Mouse (Mus musculus) hindbrain, embryonic 12.5 days (tissue): ENCODE data around the gene Adam17. TPM values are rescaled to one million over a fixed set of nuclear protein-coding genes. Genes with fewer than 3 reads are reported as not detected.

ENCODE experiments used
- ATAC-seq: fragments of 200-750 bp; cut with Nextera tagmentation; 2 replicates; pipeline ENCODE4 v1.8.0; 2017; ENCODE audit warnings: moderate TSS enrichment; ENCODE audit not compliant: low FRiP score
- H3K27ac ChIP-seq: fragments of 300-500 bp; sonication (generic); 2 replicates; pipeline ENCODE4 v1.5.1; 2016; ENCODE audit warnings: mild to moderate bottlenecking
- H3K27me3 ChIP-seq: fragments of 300-500 bp; sonication (generic); 2 replicates; pipeline ENCODE4 v1.6.1; 2016; ENCODE audit warnings: mild to moderate bottlenecking
- H3K36me3 ChIP-seq: fragments of 300-500 bp; sonication (generic); 2 replicates; pipeline ENCODE4 v1.6.1; 2016; ENCODE audit warnings: mild to moderate bottlenecking
- H3K4me1 ChIP-seq: fragments of 300-500 bp; sonication (generic); 2 replicates; pipeline ENCODE4 v1.6.1; 2016
- H3K4me2 ChIP-seq: fragments of 300-500 bp; sonication (generic); replicated peaks from 2 replicates; pipeline ENCODE4 v1.6.1; 2016; ENCODE audit warnings: mild to moderate bottlenecking
- H3K4me3 ChIP-seq: fragments of 300-500 bp; sonication (generic); 2 replicates; pipeline ENCODE4 v1.5.1; 2016; ENCODE audit warnings: mild to moderate bottlenecking
- H3K9ac ChIP-seq: fragments of 300-500 bp; sonication (generic); 2 replicates; pipeline ENCODE4 v1.6.1; 2016; ENCODE audit warnings: mild to moderate bottlenecking, moderate library complexity
- H3K9me3 ChIP-seq: fragments of 300-500 bp; sonication (generic); replicated peaks from 2 replicates; pipeline ENCODE4 v1.6.1; 2016; ENCODE audit warnings: mild to moderate bottlenecking
- WGBS: fragments of 180-500 bp; shearing (Covaris S2); methylation state at CpG from one replicate; pipeline ENCODE4 v1.1.7; 2016; 5-methylcytosine and 5-hydroxymethylcytosine counted together
- polyA plus RNA-seq: library from polyadenylated mRNA; unstranded; fragments of >200 nt; fragmentation: Nextera tagmentation; extraction: Ambion mirVana; gene quantifications from 2 replicates; pipeline ENCODE4 v1.2.1, GENCODE M21; 2016

Adam17 gene
- polyA plus RNA-seq, 1 experiment from 2014 or later, result 40.7 TPM

DNA sequence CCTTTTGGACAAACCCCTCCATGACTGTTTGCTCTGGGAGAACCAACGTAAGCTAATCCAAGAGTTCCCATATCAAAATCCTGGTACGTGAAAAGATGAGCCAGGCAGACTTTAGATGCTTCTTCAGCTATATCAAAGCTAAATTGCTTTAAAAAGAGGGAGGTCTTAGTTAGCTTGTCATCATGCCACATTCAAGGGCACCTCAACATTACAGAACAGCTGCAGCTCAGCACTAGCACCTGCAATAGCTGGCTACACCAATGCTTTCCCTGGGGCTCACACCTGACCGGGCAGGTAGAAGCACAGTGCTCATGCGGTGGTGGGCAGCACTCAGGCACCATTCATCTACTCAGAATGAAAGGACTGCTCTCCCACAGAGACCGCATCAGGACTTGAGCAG, 32.8 kb downstream of the Adam17 start:
- Histone ChIP-seq H3K4me3 (no peak overlapping the region), H3K9ac (no peak overlapping the region), H3K27ac (no peak overlapping the region), H3K36me3 (peaks cover 47% of the 10 kb centered on the region), H3K4me1 (no peaks in the 10 kb centered on the region), H3K27me3 (no peaks in the 10 kb centered on the region), H3K9me3 (no peaks in the 10 kb centered on the region), H3K4me2 (no peak overlapping the region)
- WGBS, result 91% methylated on average over 5 of the region's 5 CpGs
- no peak for ATAC-seq

- no peak for ATAC-seq
- Histone ChIP-seq H3K27me3 (no peaks in the 10 kb centered on the region), H3K9ac (no peak overlapping the region), H3K4me1 (no peaks in the 10 kb centered on the region), H3K4me3 (no peak overlapping the region), H3K27ac (no peak overlapping the region), H3K9me3 (no peaks in the 10 kb centered on the region), H3K4me2 (no peak overlapping the region), H3K36me3 (peaks cover 62% of the 10 kb centered on the region)
- 98% methylated on average over 5 of the region's 5 CpGs for WGBS
Observed at GRCm38 (mm10) chr12:21337171-21337570, 36.3 kb downstream of the Adam17 start.

GRCm38 (mm10) chr12:21335869-21336268, 37.6 kb downstream of the Adam17 start:
- Histone ChIP-seq H3K4me2 (no peak overlapping the region), H3K27me3 (no peaks in the 10 kb centered on the region), H3K27ac (no peak overlapping the region), H3K9me3 (no peaks in the 10 kb centered on the region), H3K4me3 (no peak overlapping the region), H3K9ac (no peak overlapping the region), H3K4me1 (no peaks in the 10 kb centered on the region), H3K36me3 (peaks cover 61% of the 10 kb centered on the region)
- ATAC-seq, result no peak
- 93% methylated on average over 7 of the region's 7 CpGs for WGBS

GRCm38 (mm10) chr12:21333766-21334165, 39.7 kb downstream of the Adam17 start:
- H3K36me3 ChIP-seq, result peaks cover 58% of the 10 kb centered on the region
- H3K9ac ChIP-seq, result no peak overlapping the region
- ATAC-seq, result no peak
- H3K27me3 ChIP-seq, result no peaks in the 10 kb centered on the region
- no peaks in the 10 kb centered on the region for H3K4me1 ChIP-seq
- no peaks in the 10 kb centered on the region for H3K9me3 ChIP-seq
- H3K4me2 ChIP-seq, result no peak overlapping the region
- H3K27ac ChIP-seq, result no peak overlapping the region
- no peak overlapping the region for H3K4me3 ChIP-seq
- WGBS, result 96% methylated on average over 5 of the region's 5 CpGs

DNA sequence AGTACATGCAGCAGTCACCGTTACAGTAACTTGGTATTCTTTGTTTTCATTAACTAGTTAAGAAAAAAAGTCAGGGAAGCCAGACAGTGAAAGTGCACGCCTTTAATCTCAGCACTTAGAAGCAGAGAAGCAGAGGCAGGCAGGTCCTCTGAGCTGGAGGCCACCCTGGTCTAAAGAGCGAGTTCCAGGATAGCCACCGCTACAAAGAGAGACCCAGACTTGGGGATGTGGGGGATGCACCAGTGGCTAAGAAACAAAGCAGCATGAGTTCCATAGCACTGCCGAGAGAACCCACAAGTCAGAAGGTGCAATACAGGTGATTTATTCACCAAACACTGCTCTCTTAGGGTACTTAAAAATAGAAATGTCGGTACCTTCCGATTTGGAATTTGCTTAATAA, 40.4 kb downstream of the Adam17 start:
- H3K27me3 ChIP-seq, result no peaks in the 10 kb centered on the region
- no peak overlapping the region for H3K27ac ChIP-seq
- H3K4me3 ChIP-seq, result no peak overlapping the region
- 90% methylated on average over 7 of the region's 7 CpGs for WGBS
- no peaks in the 10 kb centered on the region for H3K4me1 ChIP-seq
- ATAC-seq, result no peak
- no peaks in the 10 kb centered on the region for H3K9me3 ChIP-seq
- H3K9ac ChIP-seq, result no peak overlapping the region
- H3K36me3 ChIP-seq, result peaks cover 62% of the 10 kb centered on the region
- H3K4me2 ChIP-seq, result no peak overlapping the region

DNA sequence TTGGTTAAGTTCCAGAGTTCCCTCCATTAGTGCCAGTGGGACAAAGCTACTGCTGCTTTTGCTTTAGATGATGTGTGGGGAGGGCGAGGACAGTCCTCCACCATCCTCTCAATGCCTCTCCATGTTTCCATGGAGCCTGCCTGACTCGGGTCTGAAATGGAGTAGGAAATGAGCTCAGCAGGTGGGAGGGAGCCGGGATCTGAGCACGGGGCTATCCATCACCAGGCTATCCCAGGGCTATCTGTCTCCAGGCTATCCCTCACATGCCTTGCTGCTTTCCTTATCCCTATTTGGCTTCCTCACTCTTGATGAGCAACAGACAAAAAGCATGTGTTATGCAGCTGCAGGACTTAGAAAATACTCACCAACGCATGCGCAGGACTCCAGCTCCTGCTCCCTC, 41.7 kb downstream of the Adam17 start:
- H3K36me3 ChIP-seq, result peaks cover 72% of the 10 kb centered on the region
- no peak overlapping the region for H3K4me3 ChIP-seq
- no peak overlapping the region for H3K9ac ChIP-seq
- H3K27me3 ChIP-seq, result no peaks in the 10 kb centered on the region
- 77% methylated on average over 6 of the region's 6 CpGs for WGBS
- no peak for ATAC-seq
- H3K27ac ChIP-seq, result no peak overlapping the region
- no peaks in the 10 kb centered on the region for H3K9me3 ChIP-seq
- no peaks in the 10 kb centered on the region for H3K4me1 ChIP-seq
- no peak overlapping the region for H3K4me2 ChIP-seq

DNA sequence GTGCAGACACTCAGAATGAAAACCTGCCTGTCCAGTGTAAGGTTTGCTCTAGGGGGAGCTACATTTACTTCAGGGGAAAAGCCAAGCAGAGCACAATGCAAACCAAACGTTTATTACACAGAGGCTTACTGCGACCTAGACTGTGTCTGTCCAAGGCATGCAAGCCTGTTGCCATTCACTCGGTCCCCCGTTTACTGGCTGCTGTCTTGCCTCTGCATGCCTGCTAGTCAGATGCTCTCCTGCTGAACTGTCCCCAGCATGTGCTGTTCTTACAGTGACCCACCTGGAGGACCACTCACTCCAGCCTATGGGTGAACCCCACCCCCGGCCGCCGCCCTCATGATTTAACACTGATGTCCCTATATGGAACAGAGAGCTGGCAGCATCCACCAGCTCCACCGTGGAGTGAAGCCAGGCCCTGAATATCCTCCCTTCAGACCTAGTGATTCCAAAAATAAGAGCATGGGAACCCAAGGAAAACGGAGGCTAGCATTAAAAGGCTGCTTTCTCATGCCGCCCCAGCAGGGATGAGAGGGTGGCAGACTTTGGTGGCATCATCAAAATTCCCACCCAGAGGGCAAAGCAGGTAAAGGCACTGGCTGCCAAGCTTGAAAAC, 42.4 kb downstream of the Adam17 start:
- ATAC-seq, result no peak
- H3K9ac ChIP-seq, result no peak overlapping the region
- 89% methylated on average over 10 of the region's 10 CpGs for WGBS
- no peak overlapping the region for H3K27ac ChIP-seq
- no peaks in the 10 kb centered on the region for H3K27me3 ChIP-seq
- H3K36me3 ChIP-seq, result peaks cover 70% of the 10 kb centered on the region
- no peak overlapping the region for H3K4me3 ChIP-seq
- H3K9me3 ChIP-seq, result no peaks in the 10 kb centered on the region
- no peak overlapping the region for H3K4me2 ChIP-seq
- H3K4me1 ChIP-seq, result no peaks in the 10 kb centered on the region

GRCm38 (mm10) chr12:21329661-21330400, 43.6 kb downstream of the Adam17 start:
- Histone ChIP-seq H3K4me3 (no peak overlapping the region), H3K4me1 (no peaks in the 10 kb centered on the region), H3K36me3 (peaks cover 74% of the 10 kb centered on the region), H3K9ac (no peak overlapping the region), H3K27me3 (no peaks in the 10 kb centered on the region), H3K27ac (no peak overlapping the region), H3K4me2 (no peak overlapping the region), H3K9me3 (no peaks in the 10 kb centered on the region)
- ATAC-seq, result no peak
- WGBS, result 93% methylated on average over 9 of the region's 9 CpGs

- Histone ChIP-seq H3K27me3 (no peaks in the 10 kb centered on the region), H3K27ac (no peak overlapping the region), H3K4me1 (no peaks in the 10 kb centered on the region), H3K4me3 (no peak overlapping the region), H3K36me3 (peaks cover 68% of the 10 kb centered on the region), H3K9ac (no peak overlapping the region), H3K9me3 (no peaks in the 10 kb centered on the region), H3K4me2 (no peak overlapping the region)
- WGBS, result 95% methylated on average over 3 of the region's 3 CpGs
- no peak for ATAC-seq
Observed at GRCm38 (mm10) chr12:21326325-21326724, 47.1 kb downstream of the Adam17 start.

GRCm38 (mm10) chr12:21325266-21325665, 48.2 kb downstream of the Adam17 start:
- Histone ChIP-seq H3K9me3 (no peaks in the 10 kb centered on the region), H3K27ac (no peak overlapping the region), H3K27me3 (no peaks in the 10 kb centered on the region), H3K9ac (no peak overlapping the region), H3K4me3 (no peak overlapping the region), H3K4me2 (no peak overlapping the region), H3K4me1 (no peaks in the 10 kb centered on the region), H3K36me3 (peaks cover 67% of the 10 kb centered on the region)
- ATAC-seq, result no peak
- 87% methylated on average over 8 of the region's 8 CpGs for WGBS

DNA sequence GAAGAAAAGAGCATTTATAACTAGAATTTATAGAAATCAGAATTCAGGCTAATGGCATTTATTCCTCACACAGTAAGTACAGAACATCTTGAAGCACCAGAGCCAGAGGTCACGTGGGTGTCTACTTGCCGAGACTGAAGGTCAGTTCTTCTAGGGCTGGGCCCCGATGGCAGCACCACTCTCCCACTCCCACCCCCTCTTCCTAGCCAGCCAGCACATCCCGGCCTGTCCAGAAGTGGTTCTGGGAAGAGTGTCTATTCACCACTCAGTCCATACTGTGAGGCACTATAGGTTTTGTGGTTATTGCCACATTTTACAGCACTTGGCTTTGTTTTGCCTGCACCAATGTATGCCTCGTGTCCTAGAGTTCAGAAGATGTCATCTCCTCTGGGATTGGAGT, 49.3 kb downstream of the Adam17 start:
- no peaks in the 10 kb centered on the region for H3K4me1 ChIP-seq
- 81% methylated on average over 5 of the region's 5 CpGs for WGBS
- no peaks in the 10 kb centered on the region for H3K27me3 ChIP-seq
- ATAC-seq, result no peak
- no peak overlapping the region for H3K4me3 ChIP-seq
- H3K36me3 ChIP-seq, result peaks cover 62% of the 10 kb centered on the region
- H3K9ac ChIP-seq, result no peak overlapping the region
- no peak overlapping the region for H3K27ac ChIP-seq
- no peak overlapping the region for H3K4me2 ChIP-seq
- no peaks in the 10 kb centered on the region for H3K9me3 ChIP-seq

DNA sequence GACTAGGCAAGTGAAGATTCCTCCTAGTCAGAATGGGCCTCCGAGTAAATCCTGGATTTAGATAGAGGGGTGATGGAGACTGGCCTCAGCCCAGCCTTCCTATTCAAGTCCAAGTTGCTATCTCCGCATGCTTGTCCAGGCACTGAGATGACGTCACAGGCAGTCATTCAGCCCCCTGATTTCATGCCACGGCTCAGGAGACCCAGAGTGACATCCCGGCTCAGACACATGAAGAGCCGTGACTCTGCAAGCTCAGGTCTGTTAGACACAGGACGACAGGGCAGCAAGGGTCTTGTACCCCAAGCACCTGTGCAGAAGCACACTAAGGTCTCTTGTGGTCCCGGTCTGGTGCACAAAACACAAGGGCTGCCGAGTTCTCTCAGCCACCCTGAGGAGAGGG, 50.6 kb downstream of the Adam17 start:
- Histone ChIP-seq H3K36me3 (peaks cover 50% of the 10 kb centered on the region), H3K27me3 (no peaks in the 10 kb centered on the region), H3K27ac (no peak overlapping the region), H3K9me3 (no peaks in the 10 kb centered on the region), H3K9ac (no peak overlapping the region), H3K4me3 (no peak overlapping the region), H3K4me1 (no peaks in the 10 kb centered on the region), H3K4me2 (no peak overlapping the region)
- ATAC-seq, result no peak
- WGBS, result 89% methylated on average over 9 of the region's 9 CpGs

DNA sequence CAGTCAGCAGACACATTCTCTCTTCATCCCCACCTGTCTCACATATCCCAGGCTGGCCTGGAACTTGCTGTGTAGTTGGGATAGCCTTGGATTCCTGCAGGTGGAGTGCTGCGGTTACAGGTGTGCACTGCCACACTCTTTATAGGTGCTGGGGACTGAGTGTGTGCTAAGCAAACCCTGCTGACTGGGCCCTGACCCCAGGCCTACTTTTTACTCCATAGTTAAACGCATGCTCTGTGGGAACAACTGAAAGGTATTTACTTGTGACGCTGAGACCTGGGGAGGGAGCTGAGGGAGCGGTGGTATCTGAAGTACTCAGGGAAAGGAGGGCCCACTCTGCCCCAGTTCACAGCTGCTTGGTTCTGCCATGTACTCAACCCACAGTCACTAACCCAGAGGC, 51.1 kb downstream of the Adam17 start:
- WGBS, result 89% methylated on average over 4 of the region's 4 CpGs
- no peaks in the 10 kb centered on the region for H3K27me3 ChIP-seq
- H3K4me1 ChIP-seq, result no peaks in the 10 kb centered on the region
- no peak overlapping the region for H3K4me3 ChIP-seq
- peaks cover 45% of the 10 kb centered on the region for H3K36me3 ChIP-seq
- no peak for ATAC-seq
- H3K27ac ChIP-seq, result no peak overlapping the region
- H3K9ac ChIP-seq, result no peak overlapping the region
- H3K9me3 ChIP-seq, result no peaks in the 10 kb centered on the region
- no peak overlapping the region for H3K4me2 ChIP-seq
